Mouse (Mus musculus): ENCODE results near the gene Oscp1. TPM values are rescaled to one million over a fixed set of nuclear protein-coding genes. Genes with fewer than 3 reads are reported as not detected.

The Oscp1 gene
- total RNA-seq, 1 experiment from 2014 or later, result 23.7 TPM

DNA sequence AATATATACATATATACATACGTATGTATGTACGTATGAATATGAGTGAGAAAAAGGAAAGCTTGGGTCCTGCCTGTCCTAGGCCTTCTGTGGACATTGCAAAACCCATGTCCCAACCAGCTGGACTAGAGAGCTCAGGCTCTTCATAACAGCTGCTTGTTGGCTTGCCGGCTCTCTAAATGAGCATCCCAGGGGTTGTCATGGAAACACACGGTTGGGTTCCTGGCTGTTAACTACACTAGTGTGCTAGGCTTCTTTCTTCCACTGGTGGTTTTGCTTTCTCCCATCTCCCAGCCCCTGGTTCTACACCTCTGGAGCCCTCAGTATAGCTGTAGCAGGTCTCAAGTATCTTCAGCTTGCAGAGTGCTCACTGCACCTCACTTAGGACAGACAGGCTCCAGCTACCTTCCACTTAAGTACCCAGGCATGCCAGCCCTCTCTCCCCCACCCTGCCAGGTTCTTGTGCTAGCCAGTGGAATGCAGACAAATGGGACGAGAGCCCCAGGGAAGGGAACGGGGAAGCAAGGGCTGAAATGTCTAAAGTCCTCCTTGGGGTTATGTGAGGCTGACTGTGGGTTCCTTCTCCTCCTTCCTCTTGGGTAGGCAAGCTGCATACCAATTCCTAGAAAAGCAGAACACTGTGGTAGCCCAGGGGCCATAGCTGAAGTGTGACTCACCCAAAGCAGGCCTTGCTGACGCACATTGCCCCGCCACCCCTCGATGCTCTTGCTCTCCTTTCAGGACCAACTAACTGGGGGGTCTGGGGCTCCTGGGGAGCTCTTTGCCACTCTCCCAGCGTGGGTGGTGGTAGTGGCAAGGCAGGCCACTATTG lies 73.1 kb downstream of the Oscp1 start:
- ATAC-seq (ENCODE audit: extremely low read depth, insufficient number of reproducible peaks, low FRiP score, poor library complexity, severe bottlenecking), result peak; percentile 74

DNA sequence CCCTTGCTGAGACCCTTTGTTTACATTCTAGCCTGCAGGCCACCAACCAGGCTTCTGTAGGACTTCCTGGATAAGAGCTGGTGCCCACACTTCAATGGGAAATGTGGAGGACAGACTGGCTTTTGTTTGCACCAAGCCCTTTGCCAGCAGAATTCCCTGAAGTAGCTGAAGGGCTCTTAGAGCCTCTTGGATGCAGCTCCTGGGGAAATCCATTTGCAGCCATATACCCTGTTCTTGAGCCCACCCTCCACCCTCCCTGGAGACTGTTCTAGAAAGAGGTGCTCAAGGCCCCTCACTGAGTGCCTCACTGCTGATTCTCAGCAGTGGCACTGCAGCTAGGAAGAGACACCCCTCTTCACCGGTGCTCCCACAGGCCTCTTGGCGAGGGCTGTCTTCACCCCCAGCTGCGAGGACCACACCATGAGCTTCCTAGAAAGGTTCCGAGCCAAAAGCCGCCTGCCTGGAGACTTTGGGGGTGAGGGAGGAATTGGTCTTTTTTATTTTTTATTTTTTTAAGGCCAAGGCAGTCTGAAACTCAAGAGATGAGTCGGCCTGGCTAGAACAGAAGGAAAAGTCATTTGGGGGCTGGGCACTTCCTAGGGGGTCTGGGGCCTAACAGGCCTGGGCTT lies 74.4 kb downstream of the Oscp1 start:
- ATAC-seq (ENCODE audit: extremely low read depth, insufficient number of reproducible peaks, low FRiP score, poor library complexity, severe bottlenecking), result no peak

DNA sequence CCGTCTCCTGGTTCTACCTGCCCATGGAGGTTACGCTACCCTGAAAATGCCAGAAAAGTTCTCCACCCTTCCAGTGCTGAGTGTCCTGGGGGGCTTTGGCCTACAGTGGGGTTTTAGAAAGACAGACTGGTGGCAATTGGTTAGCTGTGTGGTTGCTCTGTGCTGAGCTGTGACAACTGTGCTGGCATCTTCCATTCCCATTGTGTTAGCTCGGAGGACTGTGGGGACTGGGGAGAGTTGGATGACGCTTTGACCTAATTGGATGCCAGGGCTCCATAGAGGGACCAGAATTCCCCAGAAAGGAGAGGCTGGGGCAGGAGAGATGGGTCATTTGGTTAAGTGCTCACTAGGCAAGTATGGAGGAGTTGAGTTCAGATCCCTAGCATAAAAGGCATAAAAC lies 75.9 kb downstream of the Oscp1 start:
- ATAC-seq (ENCODE audit: extremely low read depth, insufficient number of reproducible peaks, low FRiP score, poor library complexity, severe bottlenecking), result no peak

DNA sequence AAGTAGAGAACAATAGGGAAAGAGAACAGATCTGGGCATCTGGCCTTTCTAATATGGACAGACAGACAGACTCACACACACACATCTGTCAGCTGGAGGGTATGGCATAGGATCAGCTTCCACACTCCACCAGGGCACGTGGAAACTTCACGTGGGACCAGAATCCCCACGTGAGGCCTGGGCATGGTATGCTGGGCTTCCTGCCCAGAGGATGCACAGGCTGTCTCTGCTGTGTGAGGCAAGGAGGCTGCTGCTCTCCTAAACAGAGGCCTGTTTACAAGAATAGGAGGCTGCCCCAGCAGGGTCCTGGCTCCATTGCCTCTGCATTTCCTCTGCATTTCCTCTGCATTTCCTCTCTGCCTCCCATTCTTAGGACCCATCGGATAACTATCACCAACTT lies 76.3 kb downstream of the Oscp1 start:
- ATAC-seq (ENCODE audit: extremely low read depth, insufficient number of reproducible peaks, low FRiP score, poor library complexity, severe bottlenecking), result no peak

DNA sequence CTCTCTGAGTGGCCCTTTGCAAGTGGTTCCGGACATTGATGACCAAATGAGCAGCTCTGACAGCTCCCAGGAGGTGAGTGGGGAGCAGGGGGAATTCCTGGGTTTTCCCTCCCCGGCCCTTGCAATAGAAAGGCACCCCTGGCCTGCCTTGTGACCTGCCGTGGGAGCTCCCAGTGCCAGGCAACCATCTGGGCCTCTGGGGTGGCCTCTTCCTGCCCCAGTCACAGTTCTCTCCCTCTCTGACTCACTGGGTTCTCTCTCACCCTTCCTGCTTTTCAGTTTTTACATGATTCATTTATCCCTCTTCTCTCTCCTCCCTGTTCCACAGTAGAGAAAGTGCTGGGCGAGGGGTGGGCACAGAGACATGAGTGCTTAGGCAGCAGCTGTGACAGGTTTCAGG lies 79.4 kb downstream of the Oscp1 start:
- no peak for ATAC-seq (ENCODE audit: extremely low read depth, insufficient number of reproducible peaks, low FRiP score, poor library complexity, severe bottlenecking)

DNA sequence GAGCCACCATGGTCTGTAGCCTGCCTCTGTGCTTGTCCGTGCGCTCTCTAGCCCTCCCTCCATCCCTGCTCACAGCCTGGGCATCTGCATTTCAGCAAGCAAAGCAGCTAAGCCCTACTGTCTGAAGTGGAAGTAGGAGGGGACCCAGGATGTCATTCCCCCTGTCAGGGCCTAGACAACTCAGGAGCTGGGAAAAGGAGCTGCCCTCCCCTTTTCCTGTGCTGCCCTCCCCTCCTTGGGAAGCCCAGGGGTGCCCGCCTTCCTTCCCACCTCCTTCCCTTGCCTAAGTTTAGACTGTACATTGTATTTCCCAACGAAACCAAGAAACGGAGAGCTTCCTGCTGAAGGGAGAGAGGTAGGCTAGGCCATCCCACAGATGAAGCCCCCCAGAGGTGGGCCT lies 82.7 kb downstream of the Oscp1 start:
- ATAC-seq (ENCODE audit: extremely low read depth, insufficient number of reproducible peaks, low FRiP score, poor library complexity, severe bottlenecking), result no peak

Other genes with a start within 250 kb of the Oscp1 start
- 2,879 and 3,175 TPM in 2 replicates for gene Csf3r, start 34.0 kb upstream of the Oscp1 start, total RNA-seq (2017)
- 55.0 and 61.3 TPM in 2 replicates for gene Mrps15, start 11.6 kb upstream of the Oscp1 start, total RNA-seq (2017)
- 19.4 and 29.0 TPM in 2 replicates for gene Lsm10, start 38.1 kb downstream of the Oscp1 start, total RNA-seq (2017)
- gene Stk40, start 45.4 kb downstream of the Oscp1 start, total RNA-seq (2017), result 65.2 and 66.7 TPM in 2 replicates
- 3.1 and 4.4 TPM in 2 replicates for gene Eva1b, start 89.2 kb downstream of the Oscp1 start, total RNA-seq (2017)
- gene Sh3d21, start 104.9 kb downstream of the Oscp1 start, total RNA-seq (2017), result 0.81 and 0.86 TPM in 2 replicates
- 378 and 401 TPM in 2 replicates for gene Thrap3, start 144.2 kb downstream of the Oscp1 start, total RNA-seq (2017)
- 104 and 115 TPM in 2 replicates for gene Map7d1, start 197.8 kb downstream of the Oscp1 start, total RNA-seq (2017)
- gene Trappc3, start 203.8 kb downstream of the Oscp1 start, total RNA-seq (2017), result 33.1 and 37.7 TPM in 2 replicates
- not detected in 2 replicates for gene Col8a2, start 228.2 kb downstream of the Oscp1 start, total RNA-seq (2017)

Measured in neutrophil, adult 5-6 weeks (primary cell).